Mouse (Mus musculus) 3T3-L1 (cell line): ENCODE measurements around the gene Vmn2r76.
A peak's percentile ranks its signal among the peaks of the same experiment; 100 is the strongest.
"Not testable (repeated sequence)": the region's sequence is repeated elsewhere in the genome, so short reads cannot be mapped to it uniquely, and the experiment has no call there.

Source experiments
- DNase-seq: peaks from one replicate; pipeline ENCODE4 v3.0.0-alpha.2; 2015; ENCODE audit warnings: low read depth, low spot score

Gene Vmn2r76

GRCm38 (mm10) chr7:86246208-86246607, at the start of gene Vmn2r76:
TSS of gene Vmn2r76 (minus strand) at chr7:86246308.
- DNase-seq: no peak

GRCm38 (mm10) chr7:86277072-86277471, 31.0 kb upstream of the Vmn2r76 start, which contains the start of gene Olfr310:
TSS of gene Olfr310 (minus strand) at chr7:86277172.
- DNase-seq: no peak

GRCm38 (mm10) chr7:86211345-86211744, 34.8 kb downstream of the Vmn2r76 start:
- DNase-seq: peak; percentile 40

- DNase-seq: not testable (repeated sequence)
These were observed 74.4 kb downstream of the Vmn2r76 start, which contains the start of gene Vmn2r75 for GRCm38 (mm10) chr7:86171678-86172077. TSS of gene Vmn2r75 (minus strand) at chr7:86171778.
